Mouse (Mus musculus): ENCODE measurements around the gene Mrps24. TPM values are rescaled to one million over a fixed set of nuclear protein-coding genes. Genes with fewer than 3 reads are reported as not detected.

The Mrps24 gene
- polyA plus RNA-seq, 1 experiment from 2014 or later: 170 TPM

DNA sequence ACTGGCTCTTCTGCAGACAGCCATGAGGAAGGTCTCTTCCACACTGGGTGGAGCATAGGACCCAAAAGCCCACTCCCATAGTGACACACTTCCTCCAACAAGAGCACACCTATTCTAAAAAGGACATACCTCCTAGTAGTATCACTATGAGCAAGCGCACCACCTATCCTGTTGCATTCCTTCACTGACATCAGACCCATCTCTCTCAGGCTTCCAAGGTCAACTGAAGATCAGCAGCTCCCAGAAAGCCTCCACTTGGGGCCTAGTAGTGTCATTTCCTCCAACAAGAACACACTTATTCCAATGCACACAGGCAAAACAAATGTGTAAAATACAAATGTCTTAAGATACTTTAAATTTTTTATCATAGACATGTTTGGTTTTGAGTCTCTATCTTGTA is 13.7 kb downstream of the Mrps24 start:
- WGBS: 100% methylated on average over 1 of the region's 1 CpGs
- Histone ChIP-seq H3K27me3 (ENCODE audit: control insufficient read depth, insufficient read depth, low read length) (no peaks in the 10 kb centered on the region), H3K4me1 (ENCODE audit: control insufficient read depth, insufficient read depth, low read length) (0 out of 2 replicates have a peak, but pooled peaks cover 4% of the 10 kb centered on the region), H3K4me2 (ENCODE audit: low read depth, severe bottlenecking) (no peak overlapping the region), H3K27ac (replicated peaks; ENCODE audit: low read depth, low read length) (no peak overlapping the region), H3K9me3 (ENCODE audit: control insufficient read depth, low read length) (no peaks in the 10 kb centered on the region), H3K36me3 (ENCODE audit: control insufficient read depth, insufficient read depth, low read length) (peaks cover 6% of the 10 kb centered on the region; the same call in 1 of the 2 replicates), H3K4me3 (ENCODE audit: low read depth, low read length) (no peak overlapping the region), H3K9ac (ENCODE audit: low read length) (no peak overlapping the region)
- no peak for ATAC-seq (ENCODE audit: insufficient number of reproducible peaks, low FRiP score, low TSS enrichment, low read depth)
- DNase-seq (ENCODE audit: low spot score): no peak

DNA sequence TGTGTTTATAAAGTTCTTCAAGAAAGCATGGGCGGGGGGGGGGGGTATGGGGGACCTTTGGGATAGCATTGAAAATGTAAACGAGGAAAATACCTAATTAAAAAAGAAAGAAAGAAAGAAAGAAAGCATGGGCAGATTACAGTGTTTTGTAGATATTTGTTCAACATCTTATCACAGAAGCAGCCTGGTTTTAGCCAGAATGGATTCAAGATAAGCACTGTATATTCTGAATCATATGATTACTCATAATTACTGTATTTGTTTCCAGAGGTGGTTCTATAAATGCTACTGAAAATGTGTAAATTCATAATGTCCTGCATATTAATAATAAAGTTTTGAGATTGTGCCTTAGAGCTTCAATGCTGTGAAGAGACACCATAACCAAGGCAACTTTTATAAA is 14.2 kb downstream of the Mrps24 start:
- ATAC-seq (ENCODE audit: insufficient number of reproducible peaks, low FRiP score, low TSS enrichment, low read depth) (no peak), DNase-seq (ENCODE audit: low spot score) (no peak)
- Histone ChIP-seq H3K27ac (replicated peaks; ENCODE audit: low read depth, low read length) (no peak overlapping the region), H3K9ac (ENCODE audit: low read length) (no peak overlapping the region), H3K4me3 (ENCODE audit: low read depth, low read length) (no peak overlapping the region), H3K36me3 (ENCODE audit: control insufficient read depth, insufficient read depth, low read length) (peaks cover 6% of the 10 kb centered on the region; the same call in 1 of the 2 replicates), H3K4me1 (ENCODE audit: control insufficient read depth, insufficient read depth, low read length) (no peaks in the 10 kb centered on the region), H3K4me2 (ENCODE audit: low read depth, severe bottlenecking) (no peak overlapping the region), H3K9me3 (ENCODE audit: control insufficient read depth, low read length) (no peaks in the 10 kb centered on the region), H3K27me3 (ENCODE audit: control insufficient read depth, insufficient read depth, low read length) (no peaks in the 10 kb centered on the region)
- 75% methylated on average over 2 of the region's 2 CpGs for WGBS

DNA sequence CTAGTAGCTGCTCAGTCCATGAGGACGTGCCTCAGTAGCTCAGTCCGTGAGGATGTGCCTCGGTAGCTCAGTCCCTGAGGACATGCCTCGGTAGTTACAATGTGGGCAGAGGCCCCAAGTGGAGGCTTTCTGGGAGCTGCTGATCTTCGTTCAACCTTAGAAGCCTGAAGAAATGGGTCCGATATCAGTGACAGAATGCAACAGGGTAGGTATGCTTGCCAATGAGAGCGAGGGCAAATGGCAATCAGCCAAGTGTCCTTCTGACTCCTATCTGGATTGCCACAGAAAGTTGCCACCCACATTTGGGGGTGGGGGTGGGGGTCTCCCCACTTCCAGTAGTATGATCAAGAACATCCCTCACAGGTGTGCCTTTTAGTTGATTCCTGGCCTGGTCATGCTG is 14.7 kb downstream of the Mrps24 start:
- no peak for DNase-seq (ENCODE audit: low spot score)
- H3K4me1 ChIP-seq (ENCODE audit: control insufficient read depth, insufficient read depth, low read length): no peaks in the 10 kb centered on the region
- WGBS: 96% methylated on average over 7 of the region's 7 CpGs

DNA sequence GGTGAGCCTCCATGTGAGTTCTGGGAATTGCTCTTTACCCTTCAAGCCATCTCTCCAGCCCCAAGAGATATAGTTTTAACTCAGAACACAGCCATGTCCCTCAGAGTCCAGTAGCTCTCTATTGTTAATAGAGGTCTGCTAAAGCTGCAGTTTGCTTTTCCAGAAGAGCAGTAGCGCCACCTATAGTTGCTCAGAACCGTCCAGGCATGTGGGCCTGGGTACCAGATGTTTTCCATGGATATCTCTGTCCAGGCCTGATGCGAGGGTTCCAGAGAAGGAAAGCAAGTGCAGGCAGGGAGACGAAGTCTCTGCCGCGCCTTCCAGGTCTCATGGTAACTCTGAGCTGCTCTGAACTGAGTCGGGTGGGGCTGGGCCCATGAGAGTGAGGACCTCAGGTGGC is 23.7 kb downstream of the Mrps24 start:
- peak; percentile 76 for DNase-seq (ENCODE audit: low spot score)

More for the DNA sequence above, 14.7 kb downstream of the Mrps24 start:
- H3K4me3 ChIP-seq (ENCODE audit: low read depth, low read length): no peak overlapping the region
- no peaks in the 10 kb centered on the region for H3K27me3 ChIP-seq (ENCODE audit: control insufficient read depth, insufficient read depth, low read length)
- peaks cover 6% of the 10 kb centered on the region; the same call in 1 of the 2 replicates for H3K36me3 ChIP-seq (ENCODE audit: control insufficient read depth, insufficient read depth, low read length)
- no peaks in the 10 kb centered on the region for H3K9me3 ChIP-seq (ENCODE audit: control insufficient read depth, low read length)
- H3K27ac ChIP-seq (replicated peaks; ENCODE audit: low read depth, low read length): no peak overlapping the region
- H3K9ac ChIP-seq (ENCODE audit: low read length): no peak overlapping the region
- no peak for ATAC-seq (ENCODE audit: insufficient number of reproducible peaks, low FRiP score, low TSS enrichment, low read depth)
- H3K4me2 ChIP-seq (ENCODE audit: low read depth, severe bottlenecking): no peak overlapping the region

DNA sequence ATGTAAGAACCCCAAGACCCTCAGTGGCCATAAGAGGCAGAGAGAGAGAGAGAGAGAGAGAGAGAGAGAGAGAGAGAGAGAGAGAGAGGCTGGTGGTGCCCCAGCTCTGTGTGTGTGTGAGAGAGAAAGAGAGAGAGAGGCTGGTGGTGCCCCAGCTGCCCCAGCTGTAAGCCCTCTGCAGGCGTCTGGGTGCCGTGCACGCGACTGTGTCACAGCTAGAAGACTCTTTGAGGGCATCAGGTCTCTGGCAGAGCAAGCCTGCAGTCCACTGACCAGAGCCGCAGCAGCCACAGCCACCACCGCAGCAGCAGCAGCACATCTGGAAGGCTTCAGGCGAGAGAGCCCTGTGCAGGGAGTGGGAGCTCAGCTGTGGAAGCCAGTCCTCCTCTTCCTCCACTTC is 31.2 kb downstream of the Mrps24 start:
- Histone ChIP-seq H3K4me2 (ENCODE audit: low read depth, severe bottlenecking) (no peak overlapping the region), H3K4me1 (ENCODE audit: control insufficient read depth, insufficient read depth, low read length) (peaks cover 6% of the 10 kb centered on the region; the same call in 1 of the 2 replicates), H3K4me3 (ENCODE audit: low read depth, low read length) (no peak overlapping the region), H3K27ac (replicated peaks; ENCODE audit: low read depth, low read length) (no peak overlapping the region), H3K27me3 (ENCODE audit: control insufficient read depth, insufficient read depth, low read length) (no peaks in the 10 kb centered on the region), H3K36me3 (ENCODE audit: control insufficient read depth, insufficient read depth, low read length) (no peaks in the 10 kb centered on the region), H3K9ac (ENCODE audit: low read length) (peak overlapping the region; percentile 12; the same call in 1 of the 2 replicates), H3K9me3 (ENCODE audit: control insufficient read depth, low read length) (no peaks in the 10 kb centered on the region)
- WGBS: 17% methylated on average over 7 of the region's 7 CpGs
- ATAC-seq (ENCODE audit: insufficient number of reproducible peaks, low FRiP score, low TSS enrichment, low read depth): no peak
- DNase-seq (ENCODE audit: low spot score): peak; percentile 38

More for the DNA sequence above, 23.7 kb downstream of the Mrps24 start:
- 0 out of 2 replicates have a peak, but pooled peaks have one; percentile 39 for ATAC-seq (ENCODE audit: insufficient number of reproducible peaks, low FRiP score, low TSS enrichment, low read depth)
- H3K36me3 ChIP-seq (ENCODE audit: control insufficient read depth, insufficient read depth, low read length): no peaks in the 10 kb centered on the region
- 27% methylated on average over 7 of the region's 7 CpGs for WGBS
- H3K27me3 ChIP-seq (ENCODE audit: control insufficient read depth, insufficient read depth, low read length): no peaks in the 10 kb centered on the region
- H3K4me1 ChIP-seq (ENCODE audit: control insufficient read depth, insufficient read depth, low read length): no peaks in the 10 kb centered on the region
- H3K9me3 ChIP-seq (ENCODE audit: control insufficient read depth, low read length): no peaks in the 10 kb centered on the region
- H3K4me2 ChIP-seq (ENCODE audit: low read depth, severe bottlenecking): no peak overlapping the region
- no peak overlapping the region for H3K4me3 ChIP-seq (ENCODE audit: low read depth, low read length)
- H3K9ac ChIP-seq (ENCODE audit: low read length): no peak overlapping the region
- H3K27ac ChIP-seq (replicated peaks; ENCODE audit: low read depth, low read length): no peak overlapping the region

DNA sequence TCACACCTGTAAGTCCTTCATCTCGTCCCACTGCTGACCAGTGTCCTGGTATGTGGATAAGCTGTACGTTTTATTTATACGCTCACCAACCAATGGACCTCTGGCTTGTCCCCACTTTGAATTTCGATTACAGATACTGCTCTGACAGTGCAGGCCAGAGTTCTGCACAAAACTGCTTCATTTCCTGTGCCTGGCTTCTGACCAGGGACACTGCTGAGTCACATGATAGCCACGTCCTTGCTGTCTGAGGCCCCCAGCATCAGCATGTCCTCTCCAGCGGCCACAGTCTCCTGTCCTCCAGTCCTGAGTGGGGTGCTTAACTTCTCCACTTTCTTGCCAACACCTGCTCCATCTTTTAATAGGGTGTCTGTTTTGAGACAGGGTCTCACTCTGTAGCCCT is 32.9 kb downstream of the Mrps24 start:
- H3K4me3 ChIP-seq (ENCODE audit: low read depth, low read length): no peak overlapping the region
- WGBS: 73% methylated on average over 6 of the region's 6 CpGs
- no peak overlapping the region for H3K27ac ChIP-seq (replicated peaks; ENCODE audit: low read depth, low read length)
- H3K9ac ChIP-seq (ENCODE audit: low read length): no peak overlapping the region
- ATAC-seq (ENCODE audit: insufficient number of reproducible peaks, low FRiP score, low TSS enrichment, low read depth) (no peak), DNase-seq (ENCODE audit: low spot score) (no peak)
- no peaks in the 10 kb centered on the region for H3K27me3 ChIP-seq (ENCODE audit: control insufficient read depth, insufficient read depth, low read length)
- no peaks in the 10 kb centered on the region for H3K9me3 ChIP-seq (ENCODE audit: control insufficient read depth, low read length)
- no peaks in the 10 kb centered on the region for H3K36me3 ChIP-seq (ENCODE audit: control insufficient read depth, insufficient read depth, low read length)
- H3K4me1 ChIP-seq (ENCODE audit: control insufficient read depth, insufficient read depth, low read length): peaks cover 6% of the 10 kb centered on the region; the same call in 1 of the 2 replicates
- H3K4me2 ChIP-seq (ENCODE audit: low read depth, severe bottlenecking): no peak overlapping the region

Other genes starting within 250 kb of the Mrps24 start
- gene Xbp1, start 195.0 kb downstream of the Mrps24 start, polyA plus RNA-seq (2014; fragmentation: Nextera tagmentation; extraction: Ambion mirVana): 151 and 153 TPM in 2 replicates
- gene Ccdc117, start 173.5 kb downstream of the Mrps24 start, polyA plus RNA-seq (2014; fragmentation: Nextera tagmentation; extraction: Ambion mirVana): 33.5 and 35.9 TPM in 2 replicates
- gene Ankrd36, start 146.0 kb downstream of the Mrps24 start, polyA plus RNA-seq (2014; fragmentation: Nextera tagmentation; extraction: Ambion mirVana): not detected in 2 replicates
- gene Urgcp, start 46.7 kb upstream of the Mrps24 start, polyA plus RNA-seq (2014; fragmentation: Nextera tagmentation; extraction: Ambion mirVana): 10.2 and 12.8 TPM in 2 replicates
- gene Dbnl, start 72.8 kb upstream of the Mrps24 start, polyA plus RNA-seq (2014; fragmentation: Nextera tagmentation; extraction: Ambion mirVana): 120 and 127 TPM in 2 replicates
- gene Pgam2, start 88.1 kb upstream of the Mrps24 start, polyA plus RNA-seq (2014; fragmentation: Nextera tagmentation; extraction: Ambion mirVana): 14.0 and 16.3 TPM in 2 replicates
- gene Polm, start 122.3 kb upstream of the Mrps24 start, polyA plus RNA-seq (2014; fragmentation: Nextera tagmentation; extraction: Ambion mirVana): 6.4 and 6.6 TPM in 2 replicates
- gene Aebp1, start 146.3 kb upstream of the Mrps24 start, polyA plus RNA-seq (2014; fragmentation: Nextera tagmentation; extraction: Ambion mirVana): 5.3 and 7.2 TPM in 2 replicates
- gene Pold2, start 162.6 kb upstream of the Mrps24 start, polyA plus RNA-seq (2014; fragmentation: Nextera tagmentation; extraction: Ambion mirVana): 103 and 111 TPM in 2 replicates
- 2.2 and 3.6 TPM in 2 replicates for gene Myl7, start 183.1 kb upstream of the Mrps24 start, polyA plus RNA-seq (2014; fragmentation: Nextera tagmentation; extraction: Ambion mirVana)
- 0.41 and 1.6 TPM in 2 replicates for gene Gck, start 234.4 kb upstream of the Mrps24 start, polyA plus RNA-seq (2014; fragmentation: Nextera tagmentation; extraction: Ambion mirVana)
- gene Ykt6, start 240.0 kb upstream of the Mrps24 start, polyA plus RNA-seq (2014; fragmentation: Nextera tagmentation; extraction: Ambion mirVana): 29.0 and 30.3 TPM in 2 replicates